Mouse (Mus musculus): ENCODE data around the gene Itpr1.

Itpr1 gene

GRCm38 (mm10) chr6:108212881-108213295 lies at the start of gene Itpr1:
Gene Itpr1 (plus strand): TSS chr6:108213096.
- WGBS: 0% methylated on average over 27 of the region's 27 CpGs

DNA sequence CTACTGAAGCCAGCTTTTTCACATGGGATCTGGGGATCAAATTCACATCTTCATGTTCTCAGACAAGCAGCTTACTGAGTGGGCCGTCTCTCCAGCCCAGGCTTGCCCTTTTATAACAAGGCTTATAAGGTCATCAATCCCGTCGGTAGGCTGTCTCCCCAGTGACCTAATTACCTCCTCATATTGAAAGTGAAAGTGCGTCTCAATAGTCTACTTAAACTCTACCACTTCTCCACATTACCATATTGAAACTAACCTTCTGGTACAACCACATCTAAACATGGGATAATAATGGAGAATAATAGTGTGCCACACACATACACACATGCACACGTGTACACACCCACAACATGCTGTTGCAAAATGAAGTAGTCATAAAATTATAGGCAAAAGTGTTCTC lies 48.0 kb upstream of the Itpr1 start:
- WGBS: 80% methylated on average over 5 of the region's 5 CpGs

GRCm38 (mm10) chr6:108165598-108165997 lies 47.3 kb upstream of the Itpr1 start:
- 89% methylated on average over 2 of the region's 2 CpGs for WGBS

DNA sequence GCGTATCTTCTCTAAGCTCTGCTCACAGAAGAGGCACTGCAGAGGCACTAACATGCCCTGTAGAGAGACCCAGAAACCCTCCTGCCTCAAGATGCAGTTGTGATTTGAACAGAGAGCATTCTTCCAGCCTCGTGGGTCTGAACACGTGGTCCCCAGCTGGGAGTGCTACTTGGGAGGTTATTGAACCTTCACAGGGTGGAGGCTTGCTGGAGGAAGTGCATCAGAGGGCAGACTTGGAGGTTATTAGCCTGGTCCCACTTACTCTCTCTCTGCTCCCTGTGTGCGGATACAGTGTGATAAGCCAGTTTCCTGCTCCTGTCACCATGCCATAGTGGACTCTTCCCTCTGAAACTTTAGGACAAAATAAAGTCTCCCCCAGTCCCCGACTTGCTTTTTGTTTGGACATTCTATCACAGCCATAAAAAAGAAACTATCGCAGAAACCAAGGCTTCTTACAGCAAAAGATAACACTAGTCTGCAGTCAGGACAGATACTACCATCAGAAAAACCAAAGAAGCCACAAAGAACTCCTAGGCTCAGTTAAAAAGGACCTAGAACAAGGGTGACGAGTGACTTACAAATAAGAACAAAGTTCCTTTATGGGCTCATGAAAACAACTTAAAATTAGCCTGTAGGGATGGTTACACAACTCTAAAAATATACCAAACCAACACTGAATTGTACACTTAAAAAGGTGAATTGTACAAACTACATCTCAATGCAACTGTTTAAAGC lies 44.8 kb upstream of the Itpr1 start:
- 79% methylated on average over 7 of the region's 7 CpGs for WGBS

- WGBS: 89% methylated on average over 6 of the region's 6 CpGs
These were observed 44.2 kb upstream of the Itpr1 start for GRCm38 (mm10) chr6:108168723-108169122.

GRCm38 (mm10) chr6:108169466-108169865 lies 43.4 kb upstream of the Itpr1 start:
- WGBS: 95% methylated on average over 3 of the region's 3 CpGs

DNA sequence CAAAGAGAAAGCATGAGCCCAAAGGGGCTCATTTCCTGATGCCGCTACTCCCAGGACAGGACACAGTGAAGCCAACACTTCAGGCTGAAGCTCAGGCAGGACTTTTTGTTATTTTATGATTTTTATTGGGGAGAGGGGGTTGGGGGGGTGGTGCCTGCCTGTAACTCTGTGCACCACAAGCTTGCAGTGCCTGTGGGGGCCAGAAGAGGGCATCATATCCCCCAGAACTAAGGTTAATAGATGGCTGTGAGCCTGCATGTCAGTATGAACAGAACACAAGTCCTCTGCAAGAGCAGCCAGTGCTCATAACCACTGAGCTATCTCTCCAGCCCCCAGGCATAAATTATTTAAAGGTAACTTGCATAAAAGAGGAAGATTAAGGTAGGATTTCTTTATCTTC lies 40.7 kb upstream of the Itpr1 start:
- WGBS: 100% methylated on average over 1 of the region's 1 CpGs

DNA sequence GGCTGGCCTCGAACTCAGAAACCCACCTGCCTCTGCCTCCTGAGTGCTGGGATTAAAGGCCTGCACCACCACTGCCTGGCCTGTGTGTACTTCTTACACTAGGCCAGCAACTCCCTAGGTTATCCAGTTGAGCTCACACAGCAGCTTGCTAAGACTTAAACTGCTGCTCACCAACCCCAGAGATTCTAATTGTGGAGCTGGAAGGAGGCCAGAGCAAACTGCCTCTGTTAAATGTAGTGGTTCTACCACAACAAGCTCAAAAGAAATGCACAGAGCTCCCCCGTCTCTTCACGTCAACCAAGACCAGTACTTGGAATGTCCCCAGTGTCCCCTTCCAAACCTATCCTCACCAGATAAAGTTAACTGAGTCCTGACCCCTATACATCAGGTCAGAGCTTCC lies 38.7 kb upstream of the Itpr1 start:
- 79% methylated on average over 3 of the region's 3 CpGs for WGBS

DNA sequence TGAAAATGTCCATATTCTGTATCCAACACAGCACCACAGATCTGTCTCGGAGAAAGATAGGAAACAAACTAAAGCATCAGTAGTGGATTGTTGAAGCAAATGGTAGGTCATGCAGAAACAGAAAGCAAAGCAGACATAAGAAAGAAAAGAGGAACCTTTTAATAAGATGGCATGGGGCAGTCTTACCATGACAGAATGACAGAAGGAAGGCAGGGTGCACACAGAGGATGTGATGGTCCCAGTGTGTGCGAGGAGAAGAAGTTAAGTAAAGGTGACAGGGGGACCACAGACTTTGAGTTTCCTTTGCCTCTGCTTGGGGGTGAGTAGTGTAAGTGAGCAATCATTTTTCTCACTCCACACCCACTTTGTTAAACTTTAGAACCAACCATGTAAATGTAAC lies 33.8 kb upstream of the Itpr1 start:
- WGBS: 89% methylated on average over 2 of the region's 2 CpGs

- 4% methylated on average over 49 of the region's 49 CpGs for WGBS
These were observed 27.8 kb upstream of the Itpr1 start, which contains the start of gene Sumf1 for GRCm38 (mm10) chr6:108184847-108185684. Gene Sumf1 (minus strand): TSS chr6:108185582.

- WGBS: 14% methylated on average over 4 of the region's 4 CpGs
These were observed 27.2 kb upstream of the Itpr1 start for GRCm38 (mm10) chr6:108185685-108186009.

DNA sequence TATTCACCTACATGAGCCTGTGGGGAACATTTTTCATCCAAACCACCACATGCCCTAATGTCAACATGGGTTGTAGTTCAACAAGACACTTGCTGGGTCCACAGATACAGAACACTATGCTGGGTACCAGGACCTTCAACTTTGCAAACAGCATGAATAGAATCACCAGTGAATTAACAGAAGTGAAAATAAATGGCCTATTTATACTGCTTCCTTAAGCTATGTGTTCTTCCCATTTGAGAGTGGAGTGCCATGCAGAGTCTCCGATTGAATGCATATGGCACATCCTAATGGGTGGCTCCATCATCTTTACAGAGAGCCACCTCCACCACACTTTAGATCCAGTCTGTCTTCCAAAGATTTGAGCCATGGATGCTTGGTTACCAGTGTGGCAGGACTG lies 22.2 kb upstream of the Itpr1 start:
- 78% methylated on average over 1 of the region's 1 CpGs for WGBS

GRCm38 (mm10) chr6:108192632-108193031 lies 20.3 kb upstream of the Itpr1 start:
- 50% methylated on average over 4 of the region's 4 CpGs for WGBS

DNA sequence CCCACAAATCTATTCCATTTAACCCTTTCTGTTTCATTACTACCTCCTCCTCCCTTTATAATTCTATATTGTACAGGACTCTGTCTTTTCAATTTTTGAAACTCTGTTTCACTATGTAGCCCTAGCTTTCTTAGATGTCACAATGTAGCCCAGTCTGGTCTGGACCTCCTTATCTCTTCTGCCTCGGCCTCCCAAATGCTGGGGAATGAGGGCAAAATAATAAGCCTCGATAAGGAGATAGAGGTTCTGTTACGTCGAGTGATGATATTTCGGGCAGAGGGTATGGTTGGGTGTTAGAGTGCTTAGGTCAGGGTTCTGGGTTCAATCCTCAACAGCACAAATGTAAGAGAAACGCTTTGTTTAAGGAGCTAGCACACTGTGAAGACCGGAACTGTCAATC lies 16.2 kb upstream of the Itpr1 start:
- 86% methylated on average over 7 of the region's 7 CpGs for WGBS

GRCm38 (mm10) chr6:108197117-108197516 lies 15.8 kb upstream of the Itpr1 start:
- 74% methylated on average over 4 of the region's 4 CpGs for WGBS

GRCm38 (mm10) chr6:108198286-108198685 lies 14.6 kb upstream of the Itpr1 start:
- WGBS: 93% methylated on average over 7 of the region's 7 CpGs

DNA sequence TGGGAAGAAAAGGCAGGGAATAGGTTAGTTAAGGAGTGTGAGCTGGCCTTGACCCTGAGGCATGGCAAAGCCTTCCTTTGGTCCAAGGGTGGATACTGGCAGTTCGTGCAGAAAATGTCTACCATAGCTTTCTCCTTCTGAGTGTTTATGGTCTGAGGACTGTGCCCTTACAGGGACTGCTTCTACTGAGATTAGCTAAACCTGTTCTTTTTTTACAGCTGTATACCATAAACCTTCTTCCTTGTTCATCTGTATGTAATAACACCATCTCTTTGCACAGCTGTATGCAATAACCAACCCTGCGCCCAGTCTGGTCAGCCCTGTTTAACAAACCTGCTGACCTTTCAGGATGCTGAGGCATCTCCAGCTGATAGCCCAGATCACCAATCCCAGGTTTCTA lies 8.6 kb upstream of the Itpr1 start:
- 100% methylated on average over 2 of the region's 2 CpGs for WGBS

GRCm38 (mm10) chr6:108206145-108206544 lies 6.8 kb upstream of the Itpr1 start:
- WGBS: 79% methylated on average over 4 of the region's 4 CpGs

- 91% methylated on average over 5 of the region's 5 CpGs for WGBS
These were observed 5.9 kb upstream of the Itpr1 start for GRCm38 (mm10) chr6:108206914-108207566.

- WGBS: 3% methylated on average over 36 of the region's 36 CpGs
These were observed 708 bp upstream of the Itpr1 start for GRCm38 (mm10) chr6:108211896-108212880.

Data from cerebral cortex, adult 2 months (tissue).